Mouse (Mus musculus) kidney, adult 2 months (tissue): ENCODE data around the gene Ccna2. TPM values are rescaled to one million over a fixed set of nuclear protein-coding genes. Genes with fewer than 3 reads are reported as not detected.
"Not testable (repeated sequence)": the region's sequence is repeated elsewhere in the genome, so short reads cannot be mapped to it uniquely, and the experiment has no call there.

ENCODE experiments used
- DNase-seq: peaks from one replicate; pipeline ENCODE4 v3.0.0; 2021
- H3K27ac ChIP-seq: fragments of 200-500 bp; 2 replicates; pipeline ENCODE4 v1.5.1; 2012; ENCODE audit warnings: low read depth, low read length, control low read depth, inconsistent platforms; ENCODE audit not compliant: insufficient read depth
- H3K27me3 ChIP-seq: fragments of 200-500 bp; replicated peaks from 2 replicates; pipeline ENCODE4 v1.6.1; 2012; ENCODE audit warnings: mild to moderate bottlenecking, moderate library complexity, low read length, inconsistent platforms; ENCODE audit not compliant: control insufficient read depth, insufficient read depth
- H3K36me3 ChIP-seq: fragments of 200-500 bp; 2 replicates; pipeline ENCODE4 v1.6.1; 2012; ENCODE audit warnings: mild to moderate bottlenecking, moderate library complexity, low read length, inconsistent platforms; ENCODE audit not compliant: control insufficient read depth, insufficient read depth
- H3K4me1 ChIP-seq: fragments of 200-500 bp; 2 replicates; pipeline ENCODE4 v1.6.1; 2011; ENCODE audit warnings: low read length; ENCODE audit not compliant: control insufficient read depth, insufficient read depth
- H3K4me3 ChIP-seq: fragments of 200-500 bp; 2 replicates; pipeline ENCODE4 v1.5.1; 2011; ENCODE audit warnings: mild to moderate bottlenecking, low read depth, low read length, control low read depth; ENCODE audit not compliant: insufficient read depth
- CTCF ChIP-seq: fragments of 200-500 bp; conservative IDR thresholded peaks from 2 replicates; pipeline ENCODE4 v1.5.1; 2011; ENCODE audit warnings: low read depth, mild to moderate bottlenecking, control low read depth, low read length, moderate library complexity, mixed read lengths; ENCODE audit not compliant: insufficient read depth, insufficient read length
- POLR2A ChIP-seq: fragments of 200-500 bp; IDR thresholded peaks from one replicate; pipeline ENCODE4 v1.6.1; 2011; ENCODE audit warnings: low read depth, low read length, control low read depth
- WGBS: fragments of 180-500 bp; shearing (Covaris S2); methylation state at CpG from one replicate; pipeline ENCODE4 v1.1.7; 2018; 5-methylcytosine and 5-hydroxymethylcytosine counted together
- polyA plus RNA-seq: library from polyadenylated mRNA; depleted of rRNA; stranded (reverse); fragments of >200 nt; gene quantifications from 2 replicates; pipeline ENCODE4 v1.2.3, GENCODE M21; 2012; rRNA removed

Ccna2 gene
- 1.6 and 1.7 TPM in 2 replicates for polyA plus RNA-seq

GRCm38 (mm10) chr3:36571827-36572378 lies at the start of gene Ccna2:
TSS of gene Ccna2 (minus strand) at chr3:36572150.
- Histone ChIP-seq H3K27me3 (no peaks in the 10 kb centered on the region), H3K4me3 (peak within 1 kb of the TSS; percentile 59), H3K4me1 (peaks cover 5% of the 10 kb centered on the region; the same call in 1 of the 2 replicates), H3K27ac (peak within 1 kb of the TSS; percentile 10; the same call in 1 of the 2 replicates), H3K36me3 (no peaks in the 10 kb centered on the region; the same call in 1 of the 2 replicates)
- WGBS, result under 1% methylated on average over 60 of the region's 60 CpGs
- no peak for TF ChIP-seq POLR2A
- peak; percentile 70 for TF ChIP-seq CTCF
- DNase-seq, result peak; percentile 99

GRCm38 (mm10) chr3:36618181-36618580 lies 46.2 kb upstream of the Ccna2 start:
- H3K27me3 ChIP-seq, result no peaks in the 10 kb centered on the region
- peak; percentile 63 for DNase-seq
- peak overlapping the region; percentile 36; the same call in 1 of the 2 replicates for H3K4me3 ChIP-seq
- WGBS, result 47% methylated on average over 7 of the region's 7 CpGs
- TF ChIP-seq POLR2A, result no peak
- no peak for TF ChIP-seq CTCF
- H3K27ac ChIP-seq, result peak overlapping the region; percentile 1; the same call in 1 of the 2 replicates
- H3K4me1 ChIP-seq, result peaks cover 3% of the 10 kb centered on the region; the same call in 1 of the 2 replicates
- H3K36me3 ChIP-seq, result no peaks in the 10 kb centered on the region

- DNase-seq, result no peak
- TF ChIP-seq POLR2A (no peak), CTCF (no peak)
- Histone ChIP-seq H3K27me3 (no peaks in the 10 kb centered on the region), H3K4me3 (no peak overlapping the region), H3K36me3 (no peaks in the 10 kb centered on the region; the same call in 1 of the 2 replicates), H3K27ac (no peak overlapping the region), H3K4me1 (peaks cover 3% of the 10 kb centered on the region; the same call in 1 of the 2 replicates)
- WGBS, result 46% methylated on average over 5 of the region's 5 CpGs
Measured at GRCm38 (mm10) chr3:36613908-36614255, 41.9 kb upstream of the Ccna2 start.

DNA sequence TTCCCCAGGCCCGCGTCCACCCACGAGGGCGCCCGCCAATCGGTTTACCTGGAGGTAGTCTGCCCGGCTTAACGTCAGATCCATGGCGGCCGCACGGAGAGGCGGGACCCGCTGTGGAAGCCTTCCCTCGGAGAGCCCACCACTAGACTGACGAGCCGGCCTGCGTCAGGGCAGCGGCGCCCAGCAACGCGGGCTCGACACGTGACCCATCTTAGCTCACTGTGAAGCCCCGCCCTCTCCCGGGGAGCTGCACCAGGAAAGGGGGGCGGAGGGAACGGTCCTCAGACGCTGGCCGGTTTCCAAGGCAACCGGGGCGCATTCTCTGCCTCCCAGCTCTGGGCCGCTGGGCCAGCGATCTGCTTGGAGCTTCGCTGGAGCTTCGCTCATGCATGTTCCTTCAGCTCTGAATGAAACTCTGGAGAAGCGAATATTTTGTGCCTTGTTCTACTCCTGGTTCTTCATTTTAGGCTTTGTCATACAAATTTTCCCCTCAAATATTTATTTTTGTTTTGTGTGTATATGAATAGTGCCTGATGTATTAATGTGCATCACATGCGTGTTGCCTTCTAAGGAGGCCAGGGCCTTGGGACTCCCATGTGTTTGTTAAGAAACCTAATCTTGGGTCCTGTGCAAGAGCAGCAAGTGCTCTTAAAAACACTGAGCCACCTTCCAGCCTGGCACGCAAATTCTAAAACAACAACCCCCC lies 41.4 kb upstream of the Ccna2 start, which contains the start of gene Bbs7:
Bbs7 (minus strand) TSS at position 276 of the 706 bp plus-strand sequence.
- DNase-seq, result peak; percentile 97
- Histone ChIP-seq H3K36me3 (no peaks in the 10 kb centered on the region; the same call in 1 of the 2 replicates), H3K4me1 (peaks cover 3% of the 10 kb centered on the region; the same call in 1 of the 2 replicates), H3K4me3 (peak within 1 kb of the TSS; percentile 91), H3K27me3 (no peaks in the 10 kb centered on the region), H3K27ac (peak within 1 kb of the TSS; percentile 22)
- TF ChIP-seq POLR2A (peak; percentile 30), CTCF (no peak)
- WGBS, result 4% methylated on average over 38 of the region's 38 CpGs

DNA sequence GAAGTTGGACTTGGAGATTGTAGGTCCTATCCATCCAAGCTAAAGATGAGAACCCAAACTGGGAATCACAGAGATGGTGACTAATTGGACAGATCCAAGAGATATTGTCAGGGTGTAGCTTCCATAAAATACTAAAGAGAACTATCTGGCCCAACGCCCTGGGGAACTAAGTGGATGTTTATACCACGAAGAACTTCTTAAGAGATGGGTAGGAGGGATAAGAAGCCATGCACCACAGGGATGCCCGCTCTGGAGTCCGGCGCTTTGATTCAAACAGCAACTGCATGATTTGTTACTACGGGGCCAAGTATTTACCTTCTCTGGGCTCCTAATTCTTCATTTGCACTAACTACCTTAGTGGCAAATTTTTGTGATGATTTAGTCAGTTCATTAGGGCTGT lies 40.7 kb upstream of the Ccna2 start:
- no peaks in the 10 kb centered on the region; the same call in 1 of the 2 replicates for H3K36me3 ChIP-seq
- no peaks in the 10 kb centered on the region for H3K27me3 ChIP-seq
- DNase-seq, result no peak
- peaks cover 3% of the 10 kb centered on the region; the same call in 1 of the 2 replicates for H3K4me1 ChIP-seq
- no peak for TF ChIP-seq CTCF
- TF ChIP-seq POLR2A, result no peak
- H3K27ac ChIP-seq, result peak overlapping the region; percentile 22
- H3K4me3 ChIP-seq, result peak overlapping the region; percentile 91
- 8% methylated on average over 6 of the region's 6 CpGs for WGBS

DNA sequence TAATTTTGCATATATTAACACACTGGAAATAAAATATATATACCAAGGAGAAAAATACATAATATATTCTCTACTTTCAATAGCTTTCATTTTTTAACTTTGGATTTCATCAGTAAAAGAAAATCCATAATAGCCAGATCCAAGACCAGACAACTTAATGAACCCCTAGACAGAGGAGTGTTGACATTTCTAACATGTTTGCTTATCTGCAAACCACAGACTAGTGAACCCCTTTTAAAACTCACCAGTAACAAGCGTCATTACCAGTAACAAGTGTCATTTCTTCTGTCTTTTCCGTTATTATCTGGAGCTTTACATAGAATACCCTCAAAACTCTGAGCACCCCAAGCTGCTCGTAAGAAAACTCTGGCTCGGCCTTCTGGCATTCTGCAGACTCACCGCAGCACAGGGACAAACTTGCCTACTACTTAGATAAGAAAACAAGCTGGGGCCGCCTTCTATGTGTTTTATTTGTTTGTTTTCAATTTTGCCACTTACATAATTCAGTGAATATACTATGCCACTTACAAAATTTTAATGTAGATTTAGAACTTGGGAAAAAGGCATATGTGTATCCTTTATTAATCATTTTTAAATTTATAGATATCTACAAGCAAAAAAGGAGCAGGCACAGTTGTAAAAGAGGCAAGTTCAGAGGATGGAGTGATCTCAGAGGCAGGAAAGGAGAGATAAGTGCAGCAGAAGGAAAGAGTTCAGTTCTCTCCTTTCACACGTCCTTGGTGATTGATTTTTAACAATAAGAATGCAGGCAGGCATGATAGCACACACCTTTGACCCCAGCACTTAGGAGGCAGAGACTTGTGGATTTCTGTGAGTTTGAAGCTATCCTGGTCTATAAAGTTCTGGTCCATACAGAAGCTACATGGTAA lies 34.2 kb upstream of the Ccna2 start:
- TF ChIP-seq CTCF (no peak), POLR2A (no peak)
- Histone ChIP-seq H3K36me3 (peaks cover 2% of the 10 kb centered on the region), H3K27ac (no peak overlapping the region), H3K4me3 (no peak overlapping the region), H3K27me3 (no peaks in the 10 kb centered on the region), H3K4me1 (no peaks in the 10 kb centered on the region)
- no peak for DNase-seq
- 91% methylated on average over 7 of the region's 7 CpGs for WGBS

GRCm38 (mm10) chr3:36599773-36600172 lies 27.8 kb upstream of the Ccna2 start:
- not testable (repeated sequence) for DNase-seq, H3K36me3 ChIP-seq, H3K4me1 ChIP-seq, H3K27ac ChIP-seq, H3K27me3 ChIP-seq, H3K4me3 ChIP-seq
- WGBS, result 89% methylated on average over 9 of the region's 9 CpGs
